Mouse (Mus musculus) megakaryocyte, embryonic 14.5 days (primary cell): ENCODE results near the gene Pacsin1. TPM values are rescaled to one million over a fixed set of nuclear protein-coding genes. Genes with fewer than 3 reads are reported as not detected.
"Not testable (repeated sequence)": the region's sequence is repeated elsewhere in the genome, so short reads cannot be mapped to it uniquely, and the experiment has no call there.

Experiments used
- H3K27me3 ChIP-seq: replicated peaks from 2 replicates; pipeline ENCODE3; 2012; ENCODE audit warnings: inconsistent platforms
- H3K36me3 ChIP-seq: replicated peaks from 2 replicates; pipeline ENCODE3; 2012; ENCODE audit warnings: low read length, inconsistent platforms, mixed read lengths
- H3K4me1 ChIP-seq: 2 replicates; pipeline ENCODE4 v1.6.1; 2012; ENCODE audit warnings: inconsistent platforms
- H3K4me3 ChIP-seq: replicated peaks from 2 replicates; pipeline ENCODE3; 2012; ENCODE audit warnings: moderate library complexity, mild to moderate bottlenecking, inconsistent platforms
- H3K9me3 ChIP-seq: 2 replicates; pipeline ENCODE4 v1.6.1; 2012; ENCODE audit warnings: inconsistent platforms
- FLI1 ChIP-seq: IDR thresholded peaks from 2 replicates; pipeline ENCODE4 v1.6.1; 2012; ENCODE audit warnings: low read length, inconsistent platforms, mixed read lengths
- GATA1 ChIP-seq: IDR thresholded peaks from 3 replicates; pipeline ENCODE4 v1.6.1; 2012; ENCODE audit warnings: mixed read lengths, low read length, inconsistent platforms, borderline replicate concordance
- polyA plus RNA-seq: library from polyadenylated mRNA; stranded (reverse); fragments of >175 nt; gene quantifications from 2 replicates; pipeline ENCODE4 v1.2.3, GENCODE M21; 2012; ENCODE audit warnings: low replicate concordance; ENCODE audit not compliant: insufficient read depth

Pacsin1 gene
- polyA plus RNA-seq, 1 experiment: 0.36 TPM

DNA sequence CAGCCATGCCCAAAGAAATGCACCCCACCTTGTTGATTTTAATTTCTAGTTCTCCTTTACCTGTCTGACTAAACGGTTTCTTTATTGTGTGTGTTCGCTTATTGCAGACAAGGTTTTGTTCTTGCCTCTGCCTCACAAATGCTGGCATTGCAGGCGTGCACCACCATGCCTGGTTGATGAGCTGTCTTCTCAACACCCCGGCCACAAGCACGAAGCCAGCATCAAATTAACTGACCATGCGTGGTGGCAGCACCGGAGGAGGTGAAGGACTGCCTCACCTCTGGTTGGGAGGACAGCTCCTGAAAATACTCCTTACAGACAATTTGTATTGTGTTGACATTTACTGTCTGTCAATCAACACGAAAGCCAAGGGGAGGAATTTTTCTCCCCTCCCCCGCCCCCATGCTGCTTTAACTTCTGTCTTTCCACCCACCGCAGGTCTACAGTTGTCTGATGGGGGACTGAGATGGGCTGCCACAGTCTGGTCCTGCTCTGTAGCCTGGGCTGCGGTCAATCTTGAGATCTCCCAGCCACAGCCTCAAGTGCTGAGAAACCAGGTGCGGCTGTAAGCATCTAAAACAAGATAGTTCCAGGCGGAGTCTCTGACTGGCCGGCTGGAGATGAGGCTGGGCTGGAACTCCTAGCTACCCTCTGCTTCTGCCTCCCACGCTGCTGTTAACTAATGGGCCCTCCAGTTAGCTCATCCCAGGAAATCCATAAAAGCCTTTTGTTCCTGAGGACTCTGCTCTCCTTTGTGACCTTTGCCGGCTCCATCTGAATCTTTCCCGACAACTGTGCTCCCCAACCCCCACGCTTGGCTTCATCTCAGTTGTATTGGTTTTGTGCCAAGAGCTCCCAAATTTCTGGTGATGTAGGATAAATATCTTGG is 18.9 kb upstream of the Pacsin1 start, which contains the start of gene Rps10:
Gene Rps10, minus strand, starts transcription at position 538 of the 889 bp plus-strand sequence.
- H3K4me1 ChIP-seq: peaks cover 53% of the 10 kb centered on the region
- H3K36me3 ChIP-seq: peaks cover 31% of the 10 kb centered on the region
- H3K4me3 ChIP-seq: peak within 1 kb of the TSS; percentile 97
- no peaks in the 10 kb centered on the region for H3K9me3 ChIP-seq
- TF ChIP-seq FLI1 (no peak), GATA1 (no peak)
- peaks cover 3% of the 10 kb centered on the region for H3K27me3 ChIP-seq

DNA sequence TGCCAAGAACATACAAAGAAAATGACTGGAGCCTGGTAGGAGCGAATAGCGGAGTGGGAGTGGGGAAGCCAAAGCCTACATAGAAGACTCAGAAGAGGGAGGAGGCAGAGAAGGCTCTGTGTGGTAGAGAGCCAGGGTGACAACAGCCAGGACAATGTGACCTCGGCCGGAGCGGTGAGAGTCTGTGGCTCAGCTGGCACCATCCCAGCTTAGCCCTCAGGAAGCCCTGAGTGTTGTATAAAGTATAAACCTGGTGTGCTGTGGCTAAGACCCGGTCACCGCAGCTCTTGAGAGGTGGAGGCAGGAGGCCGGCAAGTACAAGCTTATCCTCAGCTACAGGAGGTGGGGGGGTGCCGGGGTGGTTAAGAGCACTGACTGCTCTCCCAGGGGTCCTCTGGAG is 18.0 kb upstream of the Pacsin1 start:
- Histone ChIP-seq H3K4me1 (peaks cover 45% of the 10 kb centered on the region), H3K36me3 (peaks cover 22% of the 10 kb centered on the region), H3K27me3 (peaks cover 3% of the 10 kb centered on the region), H3K4me3 (no peak overlapping the region), H3K9me3 (no peaks in the 10 kb centered on the region)
- TF ChIP-seq FLI1 (no peak), GATA1 (no peak)

DNA sequence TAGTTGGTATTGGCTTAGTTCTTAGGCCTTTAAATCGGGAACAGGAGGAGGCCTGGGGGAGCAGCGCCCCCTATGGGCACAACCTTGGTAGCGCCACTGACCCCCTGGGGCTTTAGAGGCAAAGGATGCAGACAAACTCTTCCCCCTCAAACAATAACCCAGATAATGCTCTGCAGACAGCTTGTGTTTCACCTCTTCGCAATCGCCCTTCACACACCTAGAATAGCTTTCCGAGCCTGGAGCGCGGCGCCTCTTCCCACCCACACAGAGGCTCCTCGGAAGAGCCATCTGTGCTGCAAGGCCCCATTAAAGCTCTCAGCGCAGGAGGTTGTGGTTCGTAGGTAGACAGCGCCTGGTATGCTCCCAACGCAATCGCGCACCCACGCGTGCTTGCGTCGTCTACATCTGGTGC is 16.4 kb upstream of the Pacsin1 start:
- Histone ChIP-seq H3K36me3 (peaks cover 6% of the 10 kb centered on the region), H3K4me3 (no peak overlapping the region), H3K27me3 (peaks cover 8% of the 10 kb centered on the region), H3K9me3 (no peaks in the 10 kb centered on the region), H3K4me1 (peaks cover 42% of the 10 kb centered on the region)
- TF ChIP-seq FLI1 (no peak), GATA1 (no peak)

DNA sequence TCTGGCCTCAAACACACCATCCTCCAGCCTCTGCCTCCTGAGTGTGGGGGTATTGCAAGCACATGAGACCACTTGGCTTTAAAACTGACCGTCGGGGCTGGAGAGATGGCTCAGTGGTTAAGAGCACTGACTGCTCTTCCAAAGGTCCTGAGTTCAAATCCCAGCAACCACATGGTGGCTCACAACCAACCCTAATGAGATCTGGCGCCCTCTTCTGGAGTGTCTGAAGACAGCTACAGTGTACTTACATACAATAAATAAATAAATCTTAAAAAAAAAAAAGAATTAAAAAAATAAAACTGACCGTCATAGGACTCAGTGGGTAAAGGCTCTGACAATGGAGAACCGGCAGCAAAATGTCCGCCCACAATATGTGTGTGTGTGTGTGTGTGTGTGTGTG is 15.5 kb upstream of the Pacsin1 start:
- not testable (repeated sequence) for H3K9me3 ChIP-seq, H3K36me3 ChIP-seq, H3K4me3 ChIP-seq
- Histone ChIP-seq H3K27me3 (peaks cover 15% of the 10 kb centered on the region), H3K4me1 (peaks cover 38% of the 10 kb centered on the region)

DNA sequence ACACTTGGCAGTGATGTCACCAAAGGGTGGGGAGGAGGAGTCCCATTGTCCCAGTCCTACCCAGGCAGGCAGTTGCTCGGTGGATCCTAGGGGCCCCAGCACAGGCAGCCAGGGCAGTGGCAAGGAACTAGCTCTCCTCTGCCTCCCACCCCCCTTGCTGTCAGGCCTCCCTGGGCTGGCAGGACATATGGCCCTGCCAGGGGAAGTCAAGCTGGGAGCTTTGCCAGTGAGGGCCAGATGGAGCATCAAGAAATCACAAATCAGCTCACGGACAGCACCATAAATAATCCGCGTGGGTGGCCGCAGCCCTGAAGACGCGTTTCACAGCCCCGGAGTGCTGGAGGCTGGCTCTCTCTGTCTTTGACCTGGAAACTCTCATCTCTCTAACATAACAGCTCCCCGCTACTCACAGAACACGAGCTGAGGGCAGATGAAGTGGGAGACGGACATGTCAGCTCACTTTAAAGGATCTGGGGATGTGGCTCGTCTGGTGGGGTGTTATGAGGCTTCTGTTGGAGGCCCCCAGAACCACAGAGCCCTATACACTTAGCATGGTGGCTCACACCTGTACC is 12.7 kb upstream of the Pacsin1 start:
- peaks cover 32% of the 10 kb centered on the region for H3K27me3 ChIP-seq
- H3K36me3 ChIP-seq: no peaks in the 10 kb centered on the region
- peak overlapping the region; percentile 70 for H3K4me3 ChIP-seq
- TF ChIP-seq FLI1 (no peak), GATA1 (no peak)
- H3K9me3 ChIP-seq: peaks cover 11% of the 10 kb centered on the region
- peaks cover 30% of the 10 kb centered on the region for H3K4me1 ChIP-seq

DNA sequence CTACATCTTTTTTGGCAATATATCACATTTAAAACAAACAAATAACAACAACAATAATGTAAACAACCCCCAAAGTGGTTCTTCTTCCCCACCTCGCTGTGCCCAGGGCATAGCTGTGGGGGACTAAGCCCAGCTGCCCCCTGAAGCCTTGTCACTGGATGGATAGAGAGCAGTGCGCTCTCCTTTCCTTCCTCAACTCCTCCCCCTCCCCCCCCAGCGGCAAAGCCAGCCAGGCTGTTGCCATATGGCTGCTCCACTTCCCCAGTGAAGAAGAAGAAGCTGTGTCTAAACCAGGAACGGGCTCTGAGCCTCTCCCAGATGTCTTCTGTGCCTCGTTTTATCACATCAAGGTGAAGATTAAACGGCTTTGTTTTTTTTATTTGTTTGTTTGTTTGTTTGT is 12.2 kb upstream of the Pacsin1 start:
- Histone ChIP-seq H3K27me3 (peaks cover 35% of the 10 kb centered on the region), H3K4me1 (peaks cover 28% of the 10 kb centered on the region), H3K4me3 (peak overlapping the region; percentile 71), H3K9me3 (peaks cover 16% of the 10 kb centered on the region), H3K36me3 (no peaks in the 10 kb centered on the region)
- TF ChIP-seq GATA1 (no peak), FLI1 (no peak)

DNA sequence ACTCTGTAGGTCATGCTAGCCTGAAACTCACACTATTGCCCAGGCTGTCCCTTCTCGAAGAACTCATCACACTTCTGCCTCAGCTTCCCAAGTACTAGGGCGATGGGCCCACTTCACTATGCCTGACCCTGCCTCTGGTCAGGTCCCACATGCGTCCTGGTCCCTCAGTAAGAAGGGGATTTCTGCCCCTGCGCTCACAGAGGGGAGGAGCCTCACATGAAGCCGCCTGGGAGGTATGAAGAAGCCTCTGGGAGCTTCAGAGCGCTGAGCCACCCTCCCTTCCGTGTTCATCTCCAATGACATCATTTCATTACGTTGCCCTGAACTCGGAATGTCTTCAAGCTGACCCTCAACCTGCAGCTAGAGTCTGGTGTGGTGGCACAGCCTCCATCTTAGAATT is 11.6 kb upstream of the Pacsin1 start:
- peaks cover 26% of the 10 kb centered on the region for H3K4me1 ChIP-seq
- H3K4me3 ChIP-seq: no peak overlapping the region
- peaks cover 41% of the 10 kb centered on the region for H3K27me3 ChIP-seq
- TF ChIP-seq FLI1 (no peak), GATA1 (no peak)
- no peaks in the 10 kb centered on the region for H3K36me3 ChIP-seq
- H3K9me3 ChIP-seq: peaks cover 21% of the 10 kb centered on the region

DNA sequence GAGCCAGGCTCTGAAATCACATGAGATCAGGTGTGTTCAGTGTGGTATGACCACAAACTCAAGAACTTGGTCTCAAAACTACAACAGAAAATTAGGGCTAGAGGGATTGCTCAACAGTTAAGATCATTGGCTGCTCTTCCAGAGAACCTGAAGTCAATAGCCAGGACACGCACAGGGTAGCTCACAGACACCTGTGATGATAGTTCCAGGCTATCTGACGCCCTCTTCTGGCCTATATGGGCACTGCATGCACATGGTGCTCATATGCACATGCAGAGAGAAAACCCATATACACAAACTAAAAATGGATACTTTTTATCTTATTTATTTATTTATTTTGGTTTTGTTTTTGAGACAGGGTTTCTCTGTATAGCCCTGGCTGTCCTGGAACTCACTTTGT is 10.7 kb upstream of the Pacsin1 start:
- Histone ChIP-seq H3K36me3 (no peaks in the 10 kb centered on the region), H3K27me3 (peaks cover 46% of the 10 kb centered on the region), H3K4me1 (peaks cover 22% of the 10 kb centered on the region), H3K9me3 (peaks cover 21% of the 10 kb centered on the region), H3K4me3 (no peak overlapping the region)
- no peak for TF ChIP-seq GATA1
- no peak for TF ChIP-seq FLI1

DNA sequence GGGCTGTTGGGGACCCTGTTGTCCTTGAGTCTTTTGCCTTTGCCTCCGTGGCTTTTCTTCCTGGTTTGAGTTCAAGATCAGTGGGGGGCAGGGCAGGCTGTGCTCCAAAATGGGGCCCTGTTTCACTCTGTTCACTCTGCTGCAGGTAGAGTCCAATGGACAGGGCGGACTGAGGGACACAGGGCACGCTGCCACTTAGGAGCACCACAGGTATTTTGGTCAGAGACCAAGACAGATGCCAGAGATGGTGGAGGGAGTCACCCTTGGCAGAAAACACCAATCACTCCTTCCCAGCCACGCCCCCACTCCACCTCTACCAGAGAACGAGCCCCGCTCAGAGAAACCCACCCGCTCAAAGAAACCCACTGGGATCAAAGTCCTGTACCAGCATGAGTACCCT is 9.5 kb upstream of the Pacsin1 start:
- no peaks in the 10 kb centered on the region for H3K36me3 ChIP-seq
- TF ChIP-seq FLI1 (no peak), GATA1 (no peak)
- H3K4me1 ChIP-seq: peaks cover 32% of the 10 kb centered on the region

DNA sequence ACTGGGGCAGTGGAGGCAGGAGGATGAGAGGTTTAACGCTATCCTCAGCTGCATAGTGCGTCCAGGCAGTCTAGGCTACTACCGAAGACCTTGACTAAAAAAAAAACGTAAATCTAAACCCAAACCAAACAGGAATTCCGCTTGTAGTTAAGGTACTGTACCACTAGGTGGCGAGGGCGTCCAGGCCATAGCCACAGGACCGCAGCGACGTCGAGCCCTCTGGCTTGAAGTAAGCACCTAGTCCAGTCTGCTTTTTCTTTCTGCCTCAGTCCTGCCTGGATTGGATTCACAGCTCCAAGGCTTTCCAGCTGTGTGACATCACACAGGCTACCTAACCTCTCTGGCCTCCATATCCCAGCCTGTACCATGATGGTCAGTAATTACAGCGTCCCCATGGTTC is 5.1 kb upstream of the Pacsin1 start:
- Histone ChIP-seq H3K4me1 (peaks cover 22% of the 10 kb centered on the region), H3K36me3 (no peaks in the 10 kb centered on the region), H3K27me3 (peaks cover 77% of the 10 kb centered on the region), H3K9me3 (peaks cover 19% of the 10 kb centered on the region), H3K4me3 (peak overlapping the region; percentile 83)
- no peak for TF ChIP-seq FLI1
- TF ChIP-seq GATA1: no peak

More for the DNA sequence above, 9.5 kb upstream of the Pacsin1 start:
- Histone ChIP-seq H3K27me3 (peaks cover 53% of the 10 kb centered on the region), H3K9me3 (peaks cover 21% of the 10 kb centered on the region), H3K4me3 (no peak overlapping the region)

DNA sequence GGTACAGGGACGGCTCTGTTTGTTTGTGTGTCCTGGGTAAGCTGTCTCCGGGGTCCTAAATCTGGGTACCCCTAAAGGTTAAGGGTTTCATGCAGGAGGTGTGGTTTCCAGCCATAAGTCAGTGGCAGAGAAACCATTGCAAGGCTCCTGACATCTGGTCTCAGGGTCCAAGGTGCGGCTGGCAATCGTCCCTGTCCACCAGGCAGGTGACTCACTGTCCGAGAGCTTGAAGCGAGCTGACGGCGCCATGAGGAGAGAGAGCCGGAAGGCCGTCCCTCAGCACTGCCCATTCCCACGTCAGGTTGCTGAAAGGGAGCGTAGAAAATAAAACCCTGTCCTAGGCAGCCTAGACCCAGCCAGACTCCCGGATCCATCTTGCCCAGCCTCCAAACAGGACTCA is 4.7 kb upstream of the Pacsin1 start:
- peaks cover 26% of the 10 kb centered on the region for H3K4me1 ChIP-seq
- H3K9me3 ChIP-seq: peaks cover 19% of the 10 kb centered on the region
- no peaks in the 10 kb centered on the region for H3K36me3 ChIP-seq
- peaks cover 79% of the 10 kb centered on the region for H3K27me3 ChIP-seq
- no peak for TF ChIP-seq FLI1
- TF ChIP-seq GATA1: no peak
- no peak overlapping the region for H3K4me3 ChIP-seq
